Mouse (Mus musculus) lung, embryonic 16.5 days (tissue): ENCODE measurements around the gene Gm49392. TPM values are rescaled to one million over a fixed set of nuclear protein-coding genes. Genes with fewer than 3 reads are reported as not detected.

Source experiments
- ATAC-seq: fragments of 200-750 bp; cut with Nextera tagmentation; 2 replicates; pipeline ENCODE4 v1.8.0; 2017; ENCODE audit warnings: low read depth, mild to moderate bottlenecking, moderate library complexity
- H3K27ac ChIP-seq: fragments of 300-500 bp; sonication (generic); 2 replicates; pipeline ENCODE4 v1.5.1; 2014; ENCODE audit warnings: mild to moderate bottlenecking, control low read depth, low read length
- H3K27me3 ChIP-seq: fragments of 300-500 bp; sonication (generic); 2 replicates; pipeline ENCODE4 v1.6.1; 2014; ENCODE audit warnings: low read depth, low read length, mixed read lengths; ENCODE audit not compliant: control insufficient read depth, insufficient read depth
- H3K36me3 ChIP-seq: fragments of 300-500 bp; sonication (generic); 2 replicates; pipeline ENCODE4 v1.6.1; 2014; ENCODE audit warnings: low read length; ENCODE audit not compliant: control insufficient read depth, insufficient read depth
- H3K4me1 ChIP-seq: fragments of 300-500 bp; sonication (generic); replicated peaks from 2 replicates; pipeline ENCODE4 v1.6.1; 2014; ENCODE audit warnings: low read length, mixed read lengths; ENCODE audit not compliant: control insufficient read depth, insufficient read depth
- H3K4me2 ChIP-seq: fragments of 300-500 bp; sonication (generic); 2 replicates; pipeline ENCODE4 v1.6.1; 2014; ENCODE audit warnings: low read depth, low read length, control low read depth
- H3K4me3 ChIP-seq: fragments of 300-500 bp; sonication (generic); 2 replicates; pipeline ENCODE4 v1.5.1; 2014; ENCODE audit warnings: mild to moderate bottlenecking, low read length, control low read depth
- H3K9ac ChIP-seq: fragments of 300-500 bp; sonication (generic); 2 replicates; pipeline ENCODE4 v1.6.1; 2014; ENCODE audit warnings: low read length, control low read depth
- H3K9me3 ChIP-seq: fragments of 300-500 bp; sonication (generic); 2 replicates; pipeline ENCODE4 v1.6.1; 2016; ENCODE audit warnings: low read length; ENCODE audit not compliant: control insufficient read depth
- WGBS: fragments of 180-500 bp; shearing (Covaris S2); extraction: QIAGEN DNeasy Blood & Tissue Kit; methylation state at CpG from one replicate; pipeline ENCODE4 v1.1.7; 2014; 5-methylcytosine and 5-hydroxymethylcytosine counted together
- polyA plus RNA-seq: library from polyadenylated mRNA; unstranded; fragments of >200 nt; fragmentation: Nextera tagmentation; extraction: Ambion mirVana; gene quantifications from 2 replicates; pipeline ENCODE4 v1.2.1, GENCODE M21; 2015

Gene Gm49392
- polyA plus RNA-seq, 1 experiment from 2014 or later, result 0.90 TPM

DNA sequence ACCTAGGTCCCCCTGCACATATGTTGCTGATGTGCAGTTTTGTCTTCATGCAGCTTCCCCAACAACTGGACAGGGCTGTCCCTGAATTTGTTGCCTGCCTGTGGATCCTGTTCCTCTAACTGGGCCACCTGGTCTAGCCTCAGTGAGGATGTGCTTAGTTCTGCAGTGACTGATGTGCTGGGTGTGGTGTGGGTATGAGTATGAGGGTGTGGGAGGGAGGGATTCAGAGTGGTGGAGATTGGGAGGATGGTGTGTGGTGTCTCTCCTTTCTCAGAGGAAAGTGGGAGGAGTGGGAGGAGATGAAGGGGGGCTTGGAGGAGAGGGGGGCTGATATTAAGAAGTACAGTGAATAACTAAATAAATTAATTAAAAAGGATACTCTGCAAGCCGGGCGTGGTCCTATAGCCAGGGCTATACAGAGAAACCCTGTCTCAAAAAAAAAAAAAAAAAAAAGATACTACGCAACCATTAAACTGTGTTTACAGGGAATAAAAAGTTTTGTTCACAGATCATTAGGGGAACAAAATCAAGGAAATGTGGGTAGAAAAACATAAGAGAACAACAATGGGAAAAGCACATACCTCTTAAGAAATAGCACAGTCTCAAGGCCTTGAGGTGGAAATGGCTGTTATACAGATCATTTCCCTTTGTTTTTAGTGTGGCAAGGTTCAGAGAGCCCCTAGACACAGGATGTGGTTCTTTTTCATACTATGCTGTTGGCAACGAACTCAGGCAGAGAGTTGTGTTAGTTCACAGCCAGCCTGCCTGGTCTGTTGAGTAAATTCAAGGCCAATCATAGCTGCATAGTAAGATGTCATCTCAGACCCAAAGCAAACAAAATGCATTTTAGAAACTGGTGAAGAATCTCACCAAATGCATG is 48.2 kb downstream of the Gm49392 start:
- H3K4me2 ChIP-seq, result no peak overlapping the region
- no peaks in the 10 kb centered on the region for H3K9me3 ChIP-seq
- 76% methylated on average over 4 of the region's 4 CpGs for WGBS
- ATAC-seq, result peak; percentile 80
- H3K36me3 ChIP-seq, result no peaks in the 10 kb centered on the region
- H3K4me1 ChIP-seq, result no peaks in the 10 kb centered on the region
- no peak overlapping the region for H3K4me3 ChIP-seq
- H3K27ac ChIP-seq, result peak overlapping the region; percentile 78
- no peaks in the 10 kb centered on the region for H3K27me3 ChIP-seq
- no peak overlapping the region for H3K9ac ChIP-seq

DNA sequence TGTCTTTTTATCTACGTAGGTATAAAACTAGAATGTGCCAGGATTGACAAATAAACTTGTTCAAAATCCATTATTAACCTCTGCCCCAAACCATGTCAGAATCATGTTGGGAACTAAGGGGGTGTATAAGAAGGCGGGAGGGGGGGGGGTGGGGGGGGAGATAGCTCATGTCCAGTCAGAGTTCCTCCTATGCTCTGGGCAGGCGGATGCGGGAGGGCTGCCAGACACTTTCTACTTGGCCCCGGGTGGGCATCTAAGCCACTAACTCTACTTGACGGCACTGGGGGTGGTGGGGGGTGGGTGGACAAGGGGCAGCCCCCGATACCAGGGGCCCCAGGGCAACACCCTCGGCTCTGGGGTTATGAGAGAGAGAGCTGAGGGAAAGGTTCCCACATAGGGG is 53.5 kb downstream of the Gm49392 start:
- H3K36me3 ChIP-seq, result no peaks in the 10 kb centered on the region
- no peak overlapping the region for H3K4me3 ChIP-seq
- 78% methylated on average over 7 of the region's 8 CpGs for WGBS
- no peaks in the 10 kb centered on the region for H3K9me3 ChIP-seq
- no peak overlapping the region for H3K27ac ChIP-seq
- H3K27me3 ChIP-seq, result no peaks in the 10 kb centered on the region
- no peaks in the 10 kb centered on the region for H3K4me1 ChIP-seq
- no peak overlapping the region for H3K9ac ChIP-seq
- no peak overlapping the region for H3K4me2 ChIP-seq
- no peak for ATAC-seq

DNA sequence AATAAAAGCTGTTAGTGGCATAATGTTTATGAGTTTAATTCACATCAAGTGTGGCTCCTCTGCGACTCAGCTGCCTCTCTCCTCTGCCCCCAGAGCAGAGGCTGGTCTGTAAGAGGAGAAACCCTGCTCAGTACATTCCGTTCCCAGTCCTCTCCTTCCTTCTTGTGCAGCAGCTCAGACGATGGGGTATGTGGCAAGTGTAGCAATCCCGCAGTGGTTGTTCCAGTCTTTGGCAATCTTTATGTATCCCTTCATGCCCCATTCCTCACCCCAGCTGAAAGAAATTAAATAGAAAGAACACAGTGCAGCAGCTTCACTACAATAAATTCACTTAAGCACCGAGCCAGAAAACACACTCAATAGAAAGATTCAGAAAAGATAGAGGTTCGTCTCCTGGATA is 54.0 kb downstream of the Gm49392 start:
- Histone ChIP-seq H3K9me3 (no peaks in the 10 kb centered on the region), H3K4me1 (no peaks in the 10 kb centered on the region), H3K4me3 (no peak overlapping the region), H3K27ac (no peak overlapping the region), H3K9ac (no peak overlapping the region), H3K27me3 (no peaks in the 10 kb centered on the region), H3K36me3 (no peaks in the 10 kb centered on the region), H3K4me2 (no peak overlapping the region)
- ATAC-seq, result no peak
- 72% methylated on average over 6 of the region's 6 CpGs for WGBS

DNA sequence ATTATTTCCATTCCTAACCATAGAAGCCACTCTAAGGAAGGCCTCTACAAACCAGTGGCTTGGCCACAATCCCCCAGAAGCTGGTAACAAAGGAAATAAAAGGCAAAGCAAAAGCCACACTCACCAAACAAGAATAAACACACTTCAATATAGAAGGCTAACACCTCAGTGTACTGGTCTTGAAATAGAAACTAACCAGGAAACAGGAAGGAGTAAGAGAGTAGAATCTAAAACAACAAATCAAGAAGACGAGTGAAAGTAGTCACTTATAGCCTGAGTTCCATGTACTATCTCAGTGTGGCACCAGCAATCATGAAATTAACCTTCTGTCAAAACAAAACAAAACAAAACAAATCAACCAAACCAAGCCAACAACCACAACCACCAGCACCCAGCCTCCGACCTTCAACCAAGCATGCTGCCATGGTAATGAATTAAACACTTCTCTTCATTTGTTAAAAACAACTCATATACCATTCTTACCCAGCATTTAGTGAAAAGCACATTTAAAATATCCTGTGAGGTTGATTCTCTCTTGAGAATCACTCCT is 57.3 kb downstream of the Gm49392 start:
- Histone ChIP-seq H3K27ac (no peak overlapping the region), H3K9me3 (no peaks in the 10 kb centered on the region), H3K36me3 (no peaks in the 10 kb centered on the region), H3K27me3 (no peaks in the 10 kb centered on the region), H3K4me2 (no peak overlapping the region), H3K4me3 (no peak overlapping the region), H3K9ac (no peak overlapping the region), H3K4me1 (no peaks in the 10 kb centered on the region)
- ATAC-seq, result no peak
- WGBS, result 52% methylated on average over 2 of the region's 2 CpGs

DNA sequence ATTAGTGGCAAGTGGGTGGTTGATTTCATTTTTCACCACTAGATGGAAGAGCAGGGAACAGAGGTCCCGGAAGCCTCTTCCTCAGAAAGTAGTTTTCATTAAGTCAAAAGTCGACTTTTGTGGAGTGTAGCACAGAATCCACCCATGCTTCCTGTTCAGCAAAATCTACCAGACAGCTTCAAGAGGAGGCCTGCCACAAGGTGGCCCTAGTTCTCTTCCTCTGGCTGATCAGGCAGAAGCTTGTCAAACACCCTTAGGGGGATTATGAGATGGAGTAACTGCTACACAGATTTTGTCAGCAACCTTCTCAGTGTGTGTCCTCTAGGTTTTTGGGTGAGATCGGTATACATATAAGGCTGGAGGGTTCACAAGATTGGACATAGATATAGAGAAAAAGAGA is 70.6 kb downstream of the Gm49392 start:
- Histone ChIP-seq H3K27ac (no peak overlapping the region), H3K9ac (no peak overlapping the region), H3K27me3 (no peaks in the 10 kb centered on the region), H3K4me2 (no peak overlapping the region), H3K4me1 (no peaks in the 10 kb centered on the region), H3K9me3 (no peaks in the 10 kb centered on the region), H3K36me3 (no peaks in the 10 kb centered on the region), H3K4me3 (no peak overlapping the region)
- no peak for ATAC-seq
- 60% methylated on average over 3 of the region's 3 CpGs for WGBS

DNA sequence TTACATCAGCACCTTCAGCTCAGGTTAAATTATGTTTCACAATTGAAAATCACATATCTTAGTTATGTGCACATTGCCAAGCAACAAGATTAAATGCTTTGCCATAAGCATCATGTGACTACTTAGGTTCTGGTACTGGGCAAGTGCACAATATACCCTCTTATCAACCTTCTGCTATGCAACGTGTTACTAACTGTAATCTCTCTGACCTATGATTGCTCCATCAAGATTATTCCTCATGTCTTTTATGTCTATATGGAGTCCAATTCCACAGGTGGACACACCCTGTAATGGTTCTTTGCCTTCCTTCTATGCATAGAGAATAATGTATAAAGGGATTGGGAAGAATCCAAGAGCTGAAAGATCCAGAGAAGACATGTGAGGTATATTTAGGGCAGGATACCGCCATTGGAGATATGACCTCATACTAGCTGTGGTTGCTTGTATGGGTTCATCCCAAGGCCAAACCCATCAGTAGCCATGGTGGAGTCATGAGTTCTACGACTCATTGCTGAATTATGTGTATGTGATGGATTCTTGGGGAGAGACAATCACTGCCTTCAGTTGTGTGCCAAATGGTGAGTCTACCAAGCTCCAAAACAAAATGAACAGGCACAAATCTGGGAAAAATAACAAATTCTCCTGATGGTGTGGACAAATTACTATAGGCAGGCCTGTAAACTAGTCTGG is 76.1 kb downstream of the Gm49392 start:
- no peak for ATAC-seq
- H3K36me3 ChIP-seq, result no peaks in the 10 kb centered on the region
- H3K9me3 ChIP-seq, result no peaks in the 10 kb centered on the region
- no peak overlapping the region for H3K4me2 ChIP-seq
- WGBS, result 54% methylated on average over 3 of the region's 3 CpGs
- H3K27ac ChIP-seq, result no peak overlapping the region
- H3K4me3 ChIP-seq, result no peak overlapping the region
- no peaks in the 10 kb centered on the region for H3K27me3 ChIP-seq
- no peak overlapping the region for H3K9ac ChIP-seq
- no peaks in the 10 kb centered on the region for H3K4me1 ChIP-seq

DNA sequence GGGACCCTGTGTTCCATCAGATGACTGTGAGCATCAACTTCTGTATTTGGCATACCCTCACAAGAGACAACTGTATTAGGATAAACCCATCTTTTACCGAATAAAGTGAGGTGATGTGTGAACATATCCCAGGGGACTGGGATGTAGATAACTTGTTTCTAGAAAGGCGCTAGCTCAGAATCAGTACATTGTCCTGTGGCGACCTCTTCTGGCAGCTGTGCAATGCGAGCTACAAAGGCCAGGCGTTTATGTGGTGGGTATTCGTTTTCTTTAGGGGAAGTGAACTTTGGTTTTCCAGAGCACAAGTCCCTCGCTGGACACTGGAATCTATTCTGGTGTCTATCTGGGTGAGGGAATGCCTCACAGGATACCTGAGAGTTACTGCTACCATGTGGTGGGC is 77.2 kb downstream of the Gm49392 start:
- Histone ChIP-seq H3K36me3 (no peaks in the 10 kb centered on the region), H3K9ac (no peak overlapping the region), H3K4me2 (no peak overlapping the region), H3K9me3 (no peaks in the 10 kb centered on the region), H3K4me3 (no peak overlapping the region), H3K4me1 (no peaks in the 10 kb centered on the region), H3K27me3 (no peaks in the 10 kb centered on the region), H3K27ac (no peak overlapping the region)
- ATAC-seq, result no peak
- 7% methylated on average over 7 of the region's 7 CpGs for WGBS

DNA sequence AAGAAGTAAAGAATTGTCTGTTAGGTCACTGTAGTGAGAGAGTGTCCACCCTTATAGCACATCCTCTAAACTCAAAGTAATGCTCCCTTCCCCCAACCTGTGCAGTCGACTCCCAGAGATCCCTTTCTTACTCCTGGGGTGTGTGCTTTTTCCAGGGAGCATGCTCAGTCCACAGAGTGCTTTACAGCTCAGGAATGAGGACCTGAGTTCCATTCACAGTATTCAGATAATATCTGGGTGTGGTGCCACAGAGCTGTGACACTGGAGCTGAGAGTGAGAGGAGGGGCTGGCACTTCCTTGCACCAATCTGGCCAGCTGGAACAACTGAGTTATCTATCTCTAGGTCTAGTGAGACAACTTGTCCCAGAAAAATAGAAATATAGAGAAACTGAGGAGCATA is 83.0 kb downstream of the Gm49392 start:
- Histone ChIP-seq H3K27ac (no peak overlapping the region), H3K4me2 (no peak overlapping the region), H3K9ac (no peak overlapping the region), H3K4me3 (no peak overlapping the region), H3K9me3 (no peaks in the 10 kb centered on the region), H3K27me3 (no peaks in the 10 kb centered on the region), H3K36me3 (no peaks in the 10 kb centered on the region), H3K4me1 (no peaks in the 10 kb centered on the region)
- ATAC-seq, result no peak
- 44% methylated on average over 1 of the region's 1 CpGs for WGBS

DNA sequence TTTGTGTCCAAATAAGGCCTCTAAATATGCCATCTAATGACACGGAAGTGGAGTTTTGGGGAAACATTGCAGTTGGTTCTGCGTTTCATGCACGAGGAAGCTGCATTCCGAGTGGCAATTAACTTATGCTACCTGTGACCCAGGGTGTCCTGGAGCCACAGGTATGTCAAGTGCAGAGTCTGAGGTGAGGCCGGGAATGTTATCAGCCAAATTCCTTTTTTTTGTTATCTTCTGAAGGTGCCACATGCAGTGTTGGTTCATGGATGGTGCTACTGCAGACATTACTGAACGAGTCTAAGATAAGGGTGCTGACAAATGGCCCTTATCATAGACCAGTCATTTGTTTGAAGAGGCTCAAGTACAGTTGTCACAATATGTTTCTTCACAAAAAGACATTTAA is 83.9 kb downstream of the Gm49392 start:
- no peaks in the 10 kb centered on the region for H3K4me1 ChIP-seq
- no peak overlapping the region for H3K4me3 ChIP-seq
- H3K27ac ChIP-seq, result no peak overlapping the region
- no peak overlapping the region for H3K9ac ChIP-seq
- H3K4me2 ChIP-seq, result no peak overlapping the region
- 49% methylated on average over 6 of the region's 6 CpGs for WGBS
- ATAC-seq, result no peak
- H3K36me3 ChIP-seq, result no peaks in the 10 kb centered on the region
- no peaks in the 10 kb centered on the region for H3K9me3 ChIP-seq
- H3K27me3 ChIP-seq, result no peaks in the 10 kb centered on the region
